Mouse (Mus musculus) C2C12 (cell line): ENCODE results near the gene Prl7c1.

Experiments used
- CEBPB ChIP-seq: IDR thresholded peaks from one replicate; pipeline ENCODE4 v1.6.1; 2011; ENCODE audit warnings: low read depth, mild to moderate bottlenecking, control low read depth, moderate library complexity
- CTCF ChIP-seq: IDR thresholded peaks from one replicate; pipeline ENCODE4 v1.5.1; 2011; ENCODE audit not compliant: control insufficient read depth, insufficient read depth, insufficient read length
- MAX ChIP-seq: IDR thresholded peaks from one replicate; pipeline ENCODE4 v1.6.1; 2011; ENCODE audit warnings: mild to moderate bottlenecking, control low read depth
- MYOG ChIP-seq: IDR thresholded peaks from one replicate; pipeline ENCODE4 v1.6.1; 2011; ENCODE audit not compliant: control insufficient read depth, insufficient read length; ENCODE audit errors: extremely low read depth
- USF1 ChIP-seq: IDR thresholded peaks from one replicate; pipeline ENCODE4 v1.6.1; 2011; ENCODE audit warnings: low read depth, mild to moderate bottlenecking, control low read depth, moderate library complexity

- TF ChIP-seq CTCF (no peak), MYOG (no peak), MAX (no peak), USF1 (no peak), CEBPB (no peak)
Measured at GRCm38 (mm10) chr13:27801354-27801753, 20.8 kb upstream of the Prl7c1 start, which contains the start of gene Prl2a1.
